Mouse (Mus musculus): ENCODE data around the gene Lrrc36. TPM values are rescaled to one million over a fixed set of nuclear protein-coding genes. Genes with fewer than 3 reads are reported as not detected.

The Lrrc36 gene
- total RNA-seq, 2 experiments from 2014 or later: 0.42 to 0.84 TPM

- H3K4me3 ChIP-seq: no peak overlapping the region
- no peak overlapping the region for H3K27ac ChIP-seq
- no peak for TF ChIP-seq CTCF (conservative IDR thresholded peaks at IDR 0.05)
- DNase-seq (ENCODE audit: low spot score in 2 of 2): no peak
Measured at GRCm38 (mm10) chr8:105403467-105403866, 9.9 kb upstream of the Lrrc36 start.

DNA sequence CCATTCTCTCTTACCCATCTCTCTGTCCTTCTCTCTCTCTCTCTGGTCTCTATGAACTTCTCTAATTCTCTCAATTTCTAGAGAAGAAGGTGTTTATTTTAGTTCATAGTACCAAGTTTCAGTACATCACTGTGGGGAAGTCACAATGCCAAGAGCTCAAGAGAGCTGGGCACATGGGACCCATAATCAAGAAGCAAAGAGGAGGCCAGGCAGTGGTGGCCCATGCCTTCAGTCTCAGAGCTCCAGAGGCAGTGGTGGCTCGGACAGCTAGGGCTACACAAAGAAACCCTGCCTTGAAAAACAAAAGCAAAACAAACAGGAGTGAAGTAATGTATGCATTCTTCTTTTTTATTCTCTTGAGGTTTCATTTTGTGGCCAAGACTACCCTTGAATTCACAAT is 8.9 kb upstream of the Lrrc36 start:
- TF ChIP-seq CTCF (conservative IDR thresholded peaks at IDR 0.05): no peak
- no peak for DNase-seq (ENCODE audit: low spot score in 2 of 2)

DNA sequence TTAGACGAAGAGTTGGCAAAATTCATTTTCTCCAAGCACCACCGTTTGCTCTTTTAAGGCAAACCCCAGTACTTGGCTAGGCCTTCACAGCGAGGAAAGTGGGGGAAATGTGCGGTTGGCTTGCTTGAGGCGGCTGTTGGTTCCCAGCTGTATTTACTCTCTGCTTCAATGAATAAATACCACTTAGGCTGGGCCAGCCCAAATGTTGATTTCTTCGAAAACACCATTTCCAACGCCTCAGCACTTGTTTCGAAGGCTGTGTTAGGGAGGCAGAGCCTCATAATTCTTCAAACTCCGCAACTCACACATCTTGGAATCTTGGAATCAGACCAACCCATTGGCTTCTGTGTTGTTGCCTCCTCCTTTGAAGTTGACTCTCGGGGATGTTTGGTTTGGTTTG is 7.0 kb upstream of the Lrrc36 start:
- TF ChIP-seq CTCF (conservative IDR thresholded peaks at IDR 0.05): no peak
- DNase-seq (ENCODE audit: low spot score in 2 of 2): peak; percentile 20 to 32

More for the DNA sequence above, 8.9 kb upstream of the Lrrc36 start:
- H3K27ac ChIP-seq: no peak overlapping the region
- H3K4me3 ChIP-seq: no peak overlapping the region

DNA sequence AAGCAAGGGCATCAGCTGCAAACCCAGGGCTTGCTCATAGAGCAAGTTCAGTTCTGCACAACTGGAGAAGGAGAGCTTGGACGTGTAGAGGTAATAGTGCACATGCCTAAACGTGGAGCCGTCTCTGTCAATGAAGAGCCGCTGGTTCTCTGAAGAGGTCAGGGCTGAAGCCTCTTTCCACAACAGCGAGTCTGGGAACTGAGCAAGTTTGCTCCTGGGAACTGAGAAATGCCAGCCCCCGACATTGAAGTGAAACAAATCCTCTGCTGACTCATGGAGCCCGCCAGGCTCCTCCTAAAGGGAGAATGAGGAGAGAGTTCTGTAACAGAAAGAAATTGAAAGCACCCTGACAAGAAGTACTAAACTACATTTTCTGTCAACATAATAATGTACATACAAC is 5.0 kb upstream of the Lrrc36 start:
- Histone ChIP-seq H3K4me3 (no peak overlapping the region), H3K27ac (no peak overlapping the region)
- DNase-seq (ENCODE audit: low spot score in 2 of 2): no peak
- TF ChIP-seq CTCF (conservative IDR thresholded peaks at IDR 0.05): no peak

More for the DNA sequence above, 7.0 kb upstream of the Lrrc36 start:
- Histone ChIP-seq H3K4me3 (no peak overlapping the region), H3K27ac (no peak overlapping the region)

- no peak overlapping the region for H3K4me3 ChIP-seq
- DNase-seq (ENCODE audit: low spot score in 2 of 2): no peak
Measured at GRCm38 (mm10) chr8:105409947-105410346, 3.4 kb upstream of the Lrrc36 start.

GRCm38 (mm10) chr8:105418992-105419391 is 5.6 kb downstream of the Lrrc36 start:
- H3K4me3 ChIP-seq: no peak overlapping the region
- DNase-seq (ENCODE audit: low spot score in 2 of 2): no peak
- TF ChIP-seq CTCF (conservative IDR thresholded peaks at IDR 0.05): peak; percentile 49
- H3K27ac ChIP-seq: no peak overlapping the region

More at GRCm38 (mm10) chr8:105409947-105410346, 3.4 kb upstream of the Lrrc36 start:
- H3K27ac ChIP-seq: no peak overlapping the region
- TF ChIP-seq CTCF (conservative IDR thresholded peaks at IDR 0.05): peak; percentile 43

DNA sequence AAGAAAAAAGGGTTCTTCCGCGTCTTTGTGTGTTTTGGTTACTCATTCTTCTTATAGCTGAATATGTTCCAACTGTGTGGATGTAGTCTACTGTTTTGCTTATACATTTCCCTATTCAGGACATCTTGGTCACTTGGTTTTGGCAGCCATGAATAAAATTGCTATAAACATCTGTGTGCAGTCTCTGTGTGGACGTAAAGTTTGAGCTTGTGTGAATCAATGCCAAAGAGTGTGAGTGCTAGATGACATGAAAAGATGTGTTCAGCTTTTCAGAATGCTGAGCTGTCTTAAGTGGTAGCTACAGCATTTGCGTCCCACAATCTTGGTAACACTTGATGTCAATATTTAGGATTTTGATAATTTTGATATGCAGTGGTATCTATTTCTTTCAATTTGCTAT is 6.4 kb downstream of the Lrrc36 start:
- Histone ChIP-seq H3K27ac (no peak overlapping the region), H3K4me3 (no peak overlapping the region)
- no peak for TF ChIP-seq CTCF (conservative IDR thresholded peaks at IDR 0.05)
- DNase-seq (ENCODE audit: low spot score in 2 of 2): no peak

DNA sequence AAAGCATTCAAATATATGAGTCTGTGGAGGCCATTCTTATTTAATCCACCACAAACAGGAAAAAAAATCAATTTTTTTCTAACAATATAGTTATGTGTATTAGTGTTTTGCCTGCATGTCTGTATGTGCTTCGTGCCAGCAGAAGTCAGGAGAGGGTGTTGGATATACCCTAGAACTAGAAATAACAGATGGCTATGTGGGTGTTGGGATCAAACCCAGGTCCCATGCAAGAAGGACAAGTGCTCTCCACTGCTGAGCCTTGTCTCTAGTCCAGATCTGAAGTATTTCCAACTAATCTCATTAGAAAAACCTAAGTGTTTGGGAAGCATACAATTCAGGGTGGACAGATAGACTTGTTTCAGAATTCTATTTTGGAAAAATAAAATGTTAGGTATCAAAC is 8.6 kb downstream of the Lrrc36 start:
- Histone ChIP-seq H3K4me3 (no peak overlapping the region), H3K27ac (no peak overlapping the region)
- TF ChIP-seq CTCF (conservative IDR thresholded peaks at IDR 0.05): no peak
- DNase-seq (ENCODE audit: low spot score in 2 of 2): no peak

DNA sequence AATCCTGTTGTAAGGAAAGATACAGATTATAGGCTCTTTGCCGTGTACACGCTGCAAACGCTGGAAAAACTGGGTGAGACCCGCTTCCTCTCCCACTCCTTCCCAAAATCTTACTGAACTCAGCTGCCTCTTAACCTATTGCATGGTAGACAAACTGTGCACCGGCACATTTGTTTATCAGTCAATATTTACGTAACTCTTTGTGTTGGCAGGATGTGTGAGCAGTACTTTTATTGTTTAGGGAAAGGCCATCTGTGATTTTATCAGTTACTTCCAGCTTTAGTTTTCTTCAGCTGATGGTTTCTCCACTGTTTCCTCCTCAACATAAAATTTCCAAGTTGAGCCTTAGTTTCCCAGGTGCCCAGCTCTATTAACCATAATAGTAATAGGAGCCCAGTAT is 13.5 kb downstream of the Lrrc36 start:
- Histone ChIP-seq H3K27ac (no peak overlapping the region), H3K4me3 (no peak overlapping the region)
- no peak for DNase-seq (ENCODE audit: low spot score in 2 of 2)
- TF ChIP-seq CTCF (conservative IDR thresholded peaks at IDR 0.05): no peak

- DNase-seq (ENCODE audit: low spot score in 2 of 2): no peak
- Histone ChIP-seq H3K4me3 (no peak overlapping the region), H3K27ac (no peak overlapping the region)
- no peak for TF ChIP-seq CTCF (conservative IDR thresholded peaks at IDR 0.05)
Measured at GRCm38 (mm10) chr8:105431743-105432515, 18.6 kb downstream of the Lrrc36 start.

DNA sequence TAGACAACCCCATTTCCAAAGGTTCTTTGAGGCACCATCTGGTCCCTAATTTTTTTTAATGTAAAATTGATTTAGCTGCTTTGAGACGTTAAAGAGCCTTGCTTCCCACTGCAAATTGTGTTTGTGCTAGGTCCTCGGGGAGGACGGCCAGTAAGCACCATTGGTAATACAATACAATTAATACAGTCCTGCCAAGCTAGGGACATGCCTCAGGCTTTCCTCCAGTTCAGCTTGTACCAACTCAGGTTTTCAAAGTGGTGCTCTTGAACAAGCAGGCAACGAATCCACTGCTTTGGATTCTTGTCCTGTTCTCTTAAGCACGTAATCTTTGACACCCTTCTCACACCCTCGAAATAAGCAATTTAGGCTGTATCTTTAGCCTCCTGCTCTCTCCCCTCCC is 19.6 kb downstream of the Lrrc36 start:
- no peak for DNase-seq (ENCODE audit: low spot score in 2 of 2)
- Histone ChIP-seq H3K4me3 (no peak overlapping the region), H3K27ac (peak overlapping the region; percentile 56)
- TF ChIP-seq CTCF (conservative IDR thresholded peaks at IDR 0.05): no peak

DNA sequence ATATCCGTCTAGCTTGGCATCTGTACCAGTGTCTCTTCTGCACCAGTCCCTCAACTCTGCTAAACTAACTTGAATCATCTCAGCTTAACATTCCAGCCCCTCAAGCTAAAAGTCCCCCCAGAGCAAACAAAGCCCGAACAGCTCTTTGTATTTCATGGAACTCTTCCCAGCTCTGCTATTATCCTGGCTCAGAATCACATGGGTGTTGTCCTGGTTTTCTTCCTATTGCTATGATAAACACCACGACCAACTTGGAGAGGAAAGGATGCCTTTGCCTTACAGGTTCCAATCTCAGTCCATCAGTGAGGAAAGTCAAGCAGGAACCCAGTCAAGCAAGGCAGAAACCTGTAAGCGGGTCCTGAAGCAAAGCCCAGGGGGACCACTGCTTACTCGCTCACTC is 20.1 kb downstream of the Lrrc36 start:
- DNase-seq (ENCODE audit: low spot score in 2 of 2): no peak
- Histone ChIP-seq H3K27ac (peak overlapping the region; percentile 56; the same call in 1 of the 2 replicates), H3K4me3 (no peak overlapping the region)
- no peak for TF ChIP-seq CTCF (conservative IDR thresholded peaks at IDR 0.05)

GRCm38 (mm10) chr8:105434136-105434535 is 20.8 kb downstream of the Lrrc36 start:
- DNase-seq (ENCODE audit: low spot score in 2 of 2): no peak
- H3K4me3 ChIP-seq: no peak overlapping the region
- TF ChIP-seq CTCF (conservative IDR thresholded peaks at IDR 0.05): no peak
- H3K27ac ChIP-seq: no peak overlapping the region

GRCm38 (mm10) chr8:105436218-105436617 is 22.8 kb downstream of the Lrrc36 start:
- no peak overlapping the region for H3K4me3 ChIP-seq
- TF ChIP-seq CTCF (conservative IDR thresholded peaks at IDR 0.05): no peak
- no peak for DNase-seq (ENCODE audit: low spot score in 2 of 2)
- H3K27ac ChIP-seq: no peak overlapping the region

Data from layer of hippocampus, adult 2 months (tissue).